Mouse (Mus musculus) embryonic fibroblast, embryonic 13.5 days (primary cell): ENCODE measurements around the gene Tekt4.

ENCODE experiments used
- CTCF ChIP-seq: IDR thresholded peaks from 2 replicates; pipeline ENCODE4 v1.5.1; 2011; ENCODE audit warnings: mild to moderate bottlenecking, control low read depth, low read length, moderate library complexity, borderline replicate concordance; ENCODE audit not compliant: insufficient read depth
- POLR2A ChIP-seq: IDR thresholded peaks from 2 replicates; pipeline ENCODE4 v1.6.1; 2011; ENCODE audit warnings: low read depth, mild to moderate bottlenecking, control low read depth, low read length, moderate library complexity

GRCm38 (mm10) chr17:25467781-25468180 lies 13.4 kb downstream of the Tekt4 start:
- TF ChIP-seq POLR2A (no peak), CTCF (no peak)
